Mouse (Mus musculus): ENCODE results near the gene Ttyh3. TPM values are rescaled to one million over a fixed set of nuclear protein-coding genes. Genes with fewer than 3 reads are reported as not detected.

The Ttyh3 gene
- polyA plus RNA-seq, 1 experiment from 2014 or later: 17.0 TPM

GRCm38 (mm10) chr5:140638484-140638883, 10.3 kb downstream of the Ttyh3 start:
- H3K4me3 ChIP-seq (ENCODE audit: low read length): no peak overlapping the region
- no peak overlapping the region for H3K9ac ChIP-seq (ENCODE audit: low read depth, low read length)
- H3K4me1 ChIP-seq (ENCODE audit: control insufficient read depth, insufficient read depth, low read length): peaks cover 13% of the 10 kb centered on the region
- no peak overlapping the region for H3K4me2 ChIP-seq (ENCODE audit: low read depth, low read length)
- ATAC-seq: no peak
- no peak overlapping the region for H3K27ac ChIP-seq (ENCODE audit: low read length)
- WGBS: 92% methylated on average over 6 of the region's 6 CpGs
- H3K36me3 ChIP-seq (ENCODE audit: control insufficient read depth, insufficient read depth, low read length): peaks cover 10% of the 10 kb centered on the region
- no peaks in the 10 kb centered on the region for H3K9me3 ChIP-seq (ENCODE audit: control insufficient read depth, low read length)
- H3K27me3 ChIP-seq (replicated peaks; ENCODE audit: control insufficient read depth, insufficient read depth, low read length): no peaks in the 10 kb centered on the region

GRCm38 (mm10) chr5:140637989-140638388, 10.8 kb downstream of the Ttyh3 start:
- ATAC-seq: no peak
- Histone ChIP-seq H3K9me3 (ENCODE audit: control insufficient read depth, low read length) (no peaks in the 10 kb centered on the region), H3K4me1 (ENCODE audit: control insufficient read depth, insufficient read depth, low read length) (peaks cover 15% of the 10 kb centered on the region), H3K36me3 (ENCODE audit: control insufficient read depth, insufficient read depth, low read length) (peaks cover 10% of the 10 kb centered on the region), H3K27me3 (replicated peaks; ENCODE audit: control insufficient read depth, insufficient read depth, low read length) (no peaks in the 10 kb centered on the region), H3K4me3 (ENCODE audit: low read length) (no peak overlapping the region), H3K4me2 (ENCODE audit: low read depth, low read length) (no peak overlapping the region), H3K27ac (ENCODE audit: low read length) (no peak overlapping the region), H3K9ac (ENCODE audit: low read depth, low read length) (no peak overlapping the region)
- 87% methylated on average over 3 of the region's 3 CpGs for WGBS

- H3K27ac ChIP-seq (ENCODE audit: low read length): peak overlapping the region; percentile 2; the same call in 1 of the 2 replicates
- no peak overlapping the region for H3K4me2 ChIP-seq (ENCODE audit: low read depth, low read length)
- H3K36me3 ChIP-seq (ENCODE audit: control insufficient read depth, insufficient read depth, low read length): peaks cover 14% of the 10 kb centered on the region
- WGBS: 84% methylated on average over 6 of the region's 6 CpGs
- no peaks in the 10 kb centered on the region for H3K27me3 ChIP-seq (replicated peaks; ENCODE audit: control insufficient read depth, insufficient read depth, low read length)
- H3K9me3 ChIP-seq (ENCODE audit: control insufficient read depth, low read length): no peaks in the 10 kb centered on the region
- no peak for ATAC-seq
- H3K9ac ChIP-seq (ENCODE audit: low read depth, low read length): no peak overlapping the region
- H3K4me1 ChIP-seq (ENCODE audit: control insufficient read depth, insufficient read depth, low read length): peaks cover 11% of the 10 kb centered on the region
- H3K4me3 ChIP-seq (ENCODE audit: low read length): no peak overlapping the region
These were observed 11.8 kb downstream of the Ttyh3 start for GRCm38 (mm10) chr5:140637058-140637410.

GRCm38 (mm10) chr5:140636316-140637057, 12.3 kb downstream of the Ttyh3 start:
- 84% methylated on average over 7 of the region's 7 CpGs for WGBS
- no peaks in the 10 kb centered on the region for H3K9me3 ChIP-seq (ENCODE audit: control insufficient read depth, low read length)
- peaks cover 14% of the 10 kb centered on the region for H3K36me3 ChIP-seq (ENCODE audit: control insufficient read depth, insufficient read depth, low read length)
- H3K4me3 ChIP-seq (ENCODE audit: low read length): no peak overlapping the region
- no peaks in the 10 kb centered on the region for H3K27me3 ChIP-seq (replicated peaks; ENCODE audit: control insufficient read depth, insufficient read depth, low read length)
- no peak overlapping the region for H3K4me2 ChIP-seq (ENCODE audit: low read depth, low read length)
- no peak for ATAC-seq
- peak overlapping the region; percentile 2; the same call in 1 of the 2 replicates for H3K27ac ChIP-seq (ENCODE audit: low read length)
- H3K9ac ChIP-seq (ENCODE audit: low read depth, low read length): no peak overlapping the region
- H3K4me1 ChIP-seq (ENCODE audit: control insufficient read depth, insufficient read depth, low read length): peaks cover 10% of the 10 kb centered on the region

GRCm38 (mm10) chr5:140634798-140635722, 13.8 kb downstream of the Ttyh3 start:
- Histone ChIP-seq H3K4me2 (ENCODE audit: low read depth, low read length) (no peak overlapping the region), H3K27me3 (replicated peaks; ENCODE audit: control insufficient read depth, insufficient read depth, low read length) (no peaks in the 10 kb centered on the region), H3K4me3 (ENCODE audit: low read length) (no peak overlapping the region), H3K4me1 (ENCODE audit: control insufficient read depth, insufficient read depth, low read length) (peaks cover 4% of the 10 kb centered on the region; the same call in 1 of the 2 replicates), H3K9ac (ENCODE audit: low read depth, low read length) (no peak overlapping the region), H3K27ac (ENCODE audit: low read length) (no peak overlapping the region), H3K9me3 (ENCODE audit: control insufficient read depth, low read length) (no peaks in the 10 kb centered on the region), H3K36me3 (ENCODE audit: control insufficient read depth, insufficient read depth, low read length) (peaks cover 14% of the 10 kb centered on the region)
- 93% methylated on average over 26 of the region's 26 CpGs for WGBS
- ATAC-seq: no peak

- Histone ChIP-seq H3K9ac (ENCODE audit: low read depth, low read length) (no peak overlapping the region), H3K9me3 (ENCODE audit: control insufficient read depth, low read length) (no peaks in the 10 kb centered on the region), H3K4me3 (ENCODE audit: low read length) (no peak overlapping the region), H3K36me3 (ENCODE audit: control insufficient read depth, insufficient read depth, low read length) (peaks cover 28% of the 10 kb centered on the region), H3K27ac (ENCODE audit: low read length) (no peak overlapping the region), H3K4me2 (ENCODE audit: low read depth, low read length) (no peak overlapping the region), H3K27me3 (replicated peaks; ENCODE audit: control insufficient read depth, insufficient read depth, low read length) (no peaks in the 10 kb centered on the region), H3K4me1 (ENCODE audit: control insufficient read depth, insufficient read depth, low read length) (peaks cover 4% of the 10 kb centered on the region; the same call in 1 of the 2 replicates)
- WGBS: 83% methylated on average over 7 of the region's 7 CpGs
- ATAC-seq: no peak
These were observed 15.4 kb downstream of the Ttyh3 start for GRCm38 (mm10) chr5:140633432-140633831.

GRCm38 (mm10) chr5:140628995-140629394, 19.8 kb downstream of the Ttyh3 start:
- H3K9ac ChIP-seq (ENCODE audit: low read depth, low read length): no peak overlapping the region
- H3K4me3 ChIP-seq (ENCODE audit: low read length): no peak overlapping the region
- no peak overlapping the region for H3K4me2 ChIP-seq (ENCODE audit: low read depth, low read length)
- no peaks in the 10 kb centered on the region for H3K27me3 ChIP-seq (replicated peaks; ENCODE audit: control insufficient read depth, insufficient read depth, low read length)
- WGBS: 92% methylated on average over 9 of the region's 9 CpGs
- no peak overlapping the region for H3K27ac ChIP-seq (ENCODE audit: low read length)
- no peak for ATAC-seq
- no peaks in the 10 kb centered on the region for H3K9me3 ChIP-seq (ENCODE audit: control insufficient read depth, low read length)
- H3K36me3 ChIP-seq (ENCODE audit: control insufficient read depth, insufficient read depth, low read length): peaks cover 42% of the 10 kb centered on the region
- H3K4me1 ChIP-seq (ENCODE audit: control insufficient read depth, insufficient read depth, low read length): peaks cover 14% of the 10 kb centered on the region

GRCm38 (mm10) chr5:140627580-140627979, 21.3 kb downstream of the Ttyh3 start:
- peaks cover 51% of the 10 kb centered on the region for H3K36me3 ChIP-seq (ENCODE audit: control insufficient read depth, insufficient read depth, low read length)
- H3K27me3 ChIP-seq (replicated peaks; ENCODE audit: control insufficient read depth, insufficient read depth, low read length): no peaks in the 10 kb centered on the region
- WGBS: 97% methylated on average over 5 of the region's 5 CpGs
- H3K4me1 ChIP-seq (ENCODE audit: control insufficient read depth, insufficient read depth, low read length): peaks cover 14% of the 10 kb centered on the region
- no peak overlapping the region for H3K9ac ChIP-seq (ENCODE audit: low read depth, low read length)
- H3K4me3 ChIP-seq (ENCODE audit: low read length): no peak overlapping the region
- no peak overlapping the region for H3K27ac ChIP-seq (ENCODE audit: low read length)
- ATAC-seq: no peak
- H3K9me3 ChIP-seq (ENCODE audit: control insufficient read depth, low read length): no peaks in the 10 kb centered on the region
- H3K4me2 ChIP-seq (ENCODE audit: low read depth, low read length): no peak overlapping the region

GRCm38 (mm10) chr5:140624961-140625360, 23.9 kb downstream of the Ttyh3 start:
- WGBS: 96% methylated on average over 13 of the region's 13 CpGs
- Histone ChIP-seq H3K4me3 (ENCODE audit: low read length) (no peak overlapping the region), H3K4me1 (ENCODE audit: control insufficient read depth, insufficient read depth, low read length) (peaks cover 16% of the 10 kb centered on the region), H3K9ac (ENCODE audit: low read depth, low read length) (no peak overlapping the region), H3K36me3 (ENCODE audit: control insufficient read depth, insufficient read depth, low read length) (peaks cover 54% of the 10 kb centered on the region), H3K4me2 (ENCODE audit: low read depth, low read length) (no peak overlapping the region), H3K9me3 (ENCODE audit: control insufficient read depth, low read length) (no peaks in the 10 kb centered on the region), H3K27me3 (replicated peaks; ENCODE audit: control insufficient read depth, insufficient read depth, low read length) (no peaks in the 10 kb centered on the region), H3K27ac (ENCODE audit: low read length) (no peak overlapping the region)
- ATAC-seq: no peak
